Mouse (Mus musculus) small intestine, adult 2 months (tissue): ENCODE results near the gene Sstr2.

Experiments
- CTCF ChIP-seq: fragments of 200-500 bp; IDR thresholded peaks from 2 replicates; pipeline ENCODE4 v1.5.1; 2012; ENCODE audit warnings: low read depth, mild to moderate bottlenecking, control low read depth, inconsistent platforms, low read length, moderate library complexity, mixed read lengths; ENCODE audit not compliant: insufficient replicate concordance, insufficient read length; ENCODE audit errors: extremely low read depth
- POLR2A ChIP-seq: fragments of 200-500 bp; IDR thresholded peaks from 2 replicates; pipeline ENCODE4 v1.6.1; 2012; ENCODE audit warnings: low read depth, mild to moderate bottlenecking, control low read depth, inconsistent platforms, low read length, moderate library complexity

DNA sequence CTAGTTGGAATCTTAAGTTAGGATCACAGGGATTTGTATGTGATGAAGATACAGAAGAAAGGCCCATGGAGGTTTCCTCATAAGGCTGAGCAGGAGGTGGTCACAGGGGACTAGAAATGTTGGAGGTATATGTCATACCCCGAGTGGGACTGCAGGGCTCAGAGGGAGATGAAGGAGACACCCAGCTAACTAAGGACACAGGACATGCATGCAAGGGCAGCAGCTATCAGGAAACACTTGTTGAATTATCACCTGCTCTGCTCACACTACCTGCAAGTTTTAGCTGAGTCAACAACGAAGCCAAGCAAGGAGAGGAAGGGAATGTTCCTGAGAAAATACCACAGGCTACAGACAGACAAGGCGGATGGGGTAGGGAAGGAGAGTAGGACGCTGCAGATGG, 48.6 kb downstream of the Sstr2 start:
- TF ChIP-seq CTCF (no peak), POLR2A (no peak)
